Mouse (Mus musculus) cortical plate, adult 2 months (tissue): ENCODE results near the gene Il10. TPM values are rescaled to one million over a fixed set of nuclear protein-coding genes. Genes with fewer than 3 reads are reported as not detected.

Experiments
- H3K27ac ChIP-seq: fragments of 200-500 bp; 2 replicates; pipeline ENCODE4 v1.5.1; 2012; ENCODE audit warnings: low read length, control low read depth, inconsistent platforms; ENCODE audit not compliant: insufficient read depth
- H3K4me1 ChIP-seq: fragments of 200-500 bp; 2 replicates; pipeline ENCODE4 v1.6.1; 2011; ENCODE audit warnings: low read length; ENCODE audit not compliant: control insufficient read depth, insufficient read depth
- H3K4me3 ChIP-seq: fragments of 200-500 bp; 2 replicates; pipeline ENCODE4 v1.5.1; 2011; ENCODE audit warnings: mild to moderate bottlenecking, low read length, control low read depth; ENCODE audit not compliant: insufficient read depth
- CTCF ChIP-seq: fragments of 200-500 bp; IDR thresholded peaks from 2 replicates; pipeline ENCODE4 v1.5.1; 2011; ENCODE audit warnings: mild to moderate bottlenecking, control low read depth, low read length; ENCODE audit not compliant: insufficient read depth; ENCODE audit errors: extremely low read depth
- POLR2A ChIP-seq: fragments of 200-500 bp; IDR thresholded peaks from 2 replicates; pipeline ENCODE4 v1.6.1; 2011; ENCODE audit warnings: mild to moderate bottlenecking, low read length, control low read depth; ENCODE audit not compliant: insufficient read depth; ENCODE audit errors: extremely low read depth
- polyA plus RNA-seq: library from polyadenylated mRNA; depleted of rRNA; stranded (reverse); fragments of >200 nt; gene quantifications from 2 replicates; pipeline ENCODE4 v1.2.3, GENCODE M21; 2012; rRNA removed

The Il10 gene
- polyA plus RNA-seq, 1 experiment = not detected

- no peak overlapping the region for H3K4me3 ChIP-seq
- H3K27ac ChIP-seq = no peak overlapping the region
- TF ChIP-seq POLR2A (no peak), CTCF (no peak)
- H3K4me1 ChIP-seq = peaks cover 7% of the 10 kb centered on the region
Observed at GRCm38 (mm10) chr1:131069010-131069409, 49.4 kb downstream of the Il10 start.

- TF ChIP-seq POLR2A (no peak), CTCF (no peak)
- no peak overlapping the region for H3K4me3 ChIP-seq
- H3K27ac ChIP-seq = no peak overlapping the region
Observed at GRCm38 (mm10) chr1:131072376-131072990, 52.8 kb downstream of the Il10 start.

GRCm38 (mm10) chr1:131074524-131074938, 54.9 kb downstream of the Il10 start:
- TF ChIP-seq CTCF (no peak), POLR2A (no peak)
- H3K27ac ChIP-seq = no peak overlapping the region
- no peak overlapping the region for H3K4me3 ChIP-seq
- peaks cover 15% of the 10 kb centered on the region for H3K4me1 ChIP-seq

More at GRCm38 (mm10) chr1:131072376-131072990, 52.8 kb downstream of the Il10 start:
- H3K4me1 ChIP-seq = peaks cover 15% of the 10 kb centered on the region

Other genes with a start within 250 kb of the Il10 start
- gene Fcamr, start 218.9 kb upstream of the Il10 start, polyA plus RNA-seq = not detected in 2 replicates
- gene Pigr, start 193.2 kb upstream of the Il10 start, polyA plus RNA-seq = 0.08 TPM in 1 of 2 replicates, not detected in the other
- gene Fcmr, start 154.2 kb upstream of the Il10 start, polyA plus RNA-seq = 0.47 and 0.52 TPM in 2 replicates
- not detected in 2 replicates for gene Il24, start 132.4 kb upstream of the Il10 start, polyA plus RNA-seq
- not detected in 2 replicates for gene Il20, start 108.4 kb upstream of the Il10 start, polyA plus RNA-seq
- not detected in 2 replicates for gene Il19, start 79.7 kb upstream of the Il10 start, polyA plus RNA-seq
- 24.5 and 26.4 TPM in 2 replicates for gene Mapkapk2, start 78.0 kb downstream of the Il10 start, polyA plus RNA-seq
- gene Dyrk3, start 118.5 kb downstream of the Il10 start, polyA plus RNA-seq = 6.2 and 7.1 TPM in 2 replicates
- 57.8 and 58.0 TPM in 2 replicates for gene Eif2d, start 133.3 kb downstream of the Il10 start, polyA plus RNA-seq
- gene Rassf5, start 225.4 kb downstream of the Il10 start, polyA plus RNA-seq = 14.7 TPM in 2 replicates